Comparison of ENCODE assay signal across 7 mouse cellular contexts in genomic region chr6:125572291-125573188, GRCm38 (mm10). TPM values are rescaled to one million over a fixed set of nuclear protein-coding genes. Genes with fewer than 3 reads are reported as not detected.
DNase-seq lines count a peak whose midpoint lies in the region; ATAC-seq and TF ChIP-seq lines count a peak whose summit lies in the region.

No protein-coding gene starts in this region.

- 30% methylated on average over 18 of the region's 18 CpGs for WGBS in heart, embryonic 12.5 days
- 41% methylated on average over 18 of the region's 18 CpGs for WGBS in kidney, embryonic 16.5 days
- 18% methylated on average over 18 of the region's 18 CpGs for WGBS in liver, adult 2 months
- 26% methylated on average over 18 of the region's 18 CpGs for WGBS in stomach, embryonic 14.5 days

- TF ChIP-seq POLR2A in liver, adult 2 months (IDR thresholded peaks at IDR 0.05; ENCODE audit: extremely low read depth, insufficient read depth, low read length): no peak

- H3K27me3 ChIP-seq in erythroblast, embryonic 14.5 days (ENCODE audit: control insufficient read depth): no peaks in the 10 kb centered on the region
- no peaks in the 10 kb centered on the region for H3K27me3 ChIP-seq in heart, embryonic 12.5 days (replicated peaks)
- H3K27me3 ChIP-seq in kidney, embryonic 16.5 days (ENCODE audit: insufficient read depth, low read length): no peaks in the 10 kb centered on the region
- H3K27me3 ChIP-seq in liver, adult 2 months (ENCODE audit: control insufficient read depth, insufficient read depth, low read length): no peaks in the 10 kb centered on the region
- no peaks in the 10 kb centered on the region for H3K27me3 ChIP-seq in stomach, embryonic 14.5 days (ENCODE audit: control insufficient read depth, insufficient read depth, low read length)

- peaks cover 61% of the 10 kb centered on the region for H3K36me3 ChIP-seq in erythroblast, embryonic 14.5 days (ENCODE audit: control insufficient read depth)
- no peaks in the 10 kb centered on the region for H3K36me3 ChIP-seq in heart, embryonic 12.5 days
- no peaks in the 10 kb centered on the region for H3K36me3 ChIP-seq in kidney, embryonic 16.5 days (ENCODE audit: insufficient read depth, low read length)
- no peaks in the 10 kb centered on the region for H3K36me3 ChIP-seq in liver, adult 2 months (ENCODE audit: control insufficient read depth, insufficient read depth, low read length)
- H3K36me3 ChIP-seq in stomach, embryonic 14.5 days (ENCODE audit: control insufficient read depth, insufficient read depth, low read length): no peaks in the 10 kb centered on the region

- H3K9ac ChIP-seq in heart, embryonic 12.5 days: peak overlapping the region; percentile 67
- H3K9ac ChIP-seq in kidney, embryonic 16.5 days (replicated peaks; ENCODE audit: low read length): peak overlapping the region; percentile 63
- H3K9ac ChIP-seq in liver, adult 2 months (ENCODE audit: low read depth, low read length): no peak overlapping the region
- 0 out of 2 replicates have a peak overlapping the region, but pooled peaks have one; percentile 4 for H3K9ac ChIP-seq in stomach, embryonic 14.5 days (replicated peaks; ENCODE audit: low read depth, low read length)

- TF ChIP-seq CTCF in liver, adult 2 months (IDR thresholded peaks at IDR 0.05; ENCODE audit: low read depth, low read length): no peak

- no peaks in the 10 kb centered on the region for H3K9me3 ChIP-seq in erythroblast, embryonic 14.5 days (ENCODE audit: control insufficient read depth, low read length)
- no peaks in the 10 kb centered on the region for H3K9me3 ChIP-seq in heart, embryonic 12.5 days (replicated peaks)
- no peaks in the 10 kb centered on the region for H3K9me3 ChIP-seq in kidney, embryonic 16.5 days (ENCODE audit: low read length)
- no peaks in the 10 kb centered on the region for H3K9me3 ChIP-seq in stomach, embryonic 14.5 days (ENCODE audit: control insufficient read depth, low read depth, low read length)

- no peaks in the 10 kb centered on the region for H3K79me2 ChIP-seq in liver, adult 2 months (ENCODE audit: control insufficient read depth, insufficient read depth, low read length)

- ATAC-seq in heart, embryonic 12.5 days (ENCODE audit: insufficient number of reproducible peaks, low FRiP score): peak; percentile 41
- ATAC-seq in kidney, embryonic 16.5 days (ENCODE audit: low FRiP score, low TSS enrichment): peak; percentile 32; the same call in 1 of the 2 replicates
- peak; percentile 82 for ATAC-seq in monocyte, adult 5-6 weeks (replicated peaks; ENCODE audit: insufficient number of reproducible peaks, low FRiP score, low TSS enrichment, poor library complexity, severe bottlenecking)
- ATAC-seq in stomach, embryonic 14.5 days (ENCODE audit: insufficient number of reproducible peaks, insufficient read depth, low FRiP score, low read depth): peak; percentile 34; the same call in 1 of the 2 replicates

- peak overlapping the region; percentile 75 for H3K4me3 ChIP-seq in erythroblast, embryonic 14.5 days (replicated peaks)
- H3K4me3 ChIP-seq in heart, embryonic 12.5 days: peak overlapping the region; percentile 41
- peak overlapping the region; percentile 42 for H3K4me3 ChIP-seq in kidney, embryonic 16.5 days (ENCODE audit: low read length)
- H3K4me3 ChIP-seq in liver, adult 2 months (ENCODE audit: insufficient read depth, low read depth, low read length): peak overlapping the region; percentile 2
- peak overlapping the region; percentile 19 for H3K4me3 ChIP-seq in stomach, embryonic 14.5 days (ENCODE audit: low read depth, low read length)

- peak overlapping the region; percentile 77 for H3K4me2 ChIP-seq in heart, embryonic 12.5 days
- peak overlapping the region; percentile 68 for H3K4me2 ChIP-seq in kidney, embryonic 16.5 days (replicated peaks; ENCODE audit: low read depth, low read length)
- H3K4me2 ChIP-seq in stomach, embryonic 14.5 days (replicated peaks; ENCODE audit: low read depth, low read length): peak overlapping the region; percentile 46

- H3K4me1 ChIP-seq in erythroblast, embryonic 14.5 days (ENCODE audit: control insufficient read depth): peaks cover 79% of the 10 kb centered on the region
- peaks cover 31% of the 10 kb centered on the region for H3K4me1 ChIP-seq in heart, embryonic 12.5 days (replicated peaks)
- peaks cover 18% of the 10 kb centered on the region for H3K4me1 ChIP-seq in kidney, embryonic 16.5 days (ENCODE audit: insufficient read depth, low read length)
- peaks cover 11% of the 10 kb centered on the region; the same call in 1 of the 2 replicates for H3K4me1 ChIP-seq in liver, adult 2 months (ENCODE audit: control insufficient read depth, insufficient read depth, low read length)
- H3K4me1 ChIP-seq in stomach, embryonic 14.5 days (ENCODE audit: control insufficient read depth, insufficient read depth, low read length): peaks cover 17% of the 10 kb centered on the region; the same call in 1 of the 2 replicates

- peak; percentile 94 for DNase-seq in adrenal gland, postnatal 14 days
- DNase-seq in liver, adult 2 months (ENCODE audit: extremely low read depth, low read depth, low spot score): peak; percentile 65

- peak overlapping the region; percentile 86 for H3K27ac ChIP-seq in heart, embryonic 12.5 days (ENCODE audit: poor library complexity, severe bottlenecking)
- peak overlapping the region; percentile 86 for H3K27ac ChIP-seq in kidney, embryonic 16.5 days (ENCODE audit: low read length)
- peak overlapping the region; percentile 7; the same call in 1 of the 2 replicates for H3K27ac ChIP-seq in liver, adult 2 months (replicated peaks; ENCODE audit: insufficient read depth, low read depth, low read length)
- H3K27ac ChIP-seq in stomach, embryonic 14.5 days (ENCODE audit: low read length): peak overlapping the region; percentile 81

RNA-seq across cellular contexts. Expression of gene Vwf, which starts 26.0 kb away (rescaled TPM):
- total RNA-seq in adrenal gland, postnatal 14 days (2021): 18.5 and 30.6 TPM in 2 replicates
- polyA plus RNA-seq in erythroblast, embryonic 14.5 days (2012): 0.35 and 0.67 TPM in 2 replicates
- 19.8 and 21.4 TPM in 2 replicates for polyA plus RNA-seq in heart, embryonic 12.5 days (2016; fragmentation: Nextera tagmentation; extraction: Ambion mirVana)
- 3.9 and 5.4 TPM in 2 replicates for polyA plus RNA-seq in kidney, embryonic 16.5 days (2015; fragmentation: Nextera tagmentation; extraction: Ambion mirVana)
- total RNA-seq in liver, adult 2 months (2014; rRNA removed): 4.9 and 6.8 TPM in 2 replicates
- 9.0 and 10.9 TPM in 2 replicates for polyA plus RNA-seq in liver, adult 2 months (2012; rRNA removed)
- 6.4 to 37.1 TPM (median 9.9 TPM) in 3 replicates for total RNA-seq in monocyte, adult 5-6 weeks (2017)
- polyA plus RNA-seq in stomach, embryonic 14.5 days (2014; fragmentation: Nextera tagmentation; extraction: Ambion mirVana): 7.5 and 9.8 TPM in 2 replicates

Comparison
In these comparisons a context has a peak if more than half of its experiments do, and no peak if none do; other contexts are left out.
1. Peak in every context shown above with its lines: DNase-seq, ATAC-seq, H3K4me3 ChIP-seq and H3K27ac ChIP-seq.
2. H3K4me3 ChIP-seq: peak in every context shown above with its lines; median percentile 75 in erythroblast, embryonic 14.5 days; 42 in kidney, embryonic 16.5 days; 41 in heart, embryonic 12.5 days; 19 in stomach, embryonic 14.5 days; 2 in liver, adult 2 months.
3. ATAC-seq: peak in every context shown above with its lines; median percentile 82 in monocyte, adult 5-6 weeks; 41 in heart, embryonic 12.5 days; 34 in stomach, embryonic 14.5 days; 32 in kidney, embryonic 16.5 days.
4. H3K27ac ChIP-seq: peak in every context shown above with its lines; median percentile 86 in heart, embryonic 12.5 days; 86 in kidney, embryonic 16.5 days; 81 in stomach, embryonic 14.5 days; 7 in liver, adult 2 months.